Mouse (Mus musculus): ENCODE measurements around the gene Olfr692.
A peak's percentile ranks its signal among the peaks of the same experiment; 100 is the strongest.
"Not testable (repeated sequence)": the region's sequence is repeated elsewhere in the genome, so short reads cannot be mapped to it uniquely, and the experiment has no call there.

Gene Olfr692

DNA sequence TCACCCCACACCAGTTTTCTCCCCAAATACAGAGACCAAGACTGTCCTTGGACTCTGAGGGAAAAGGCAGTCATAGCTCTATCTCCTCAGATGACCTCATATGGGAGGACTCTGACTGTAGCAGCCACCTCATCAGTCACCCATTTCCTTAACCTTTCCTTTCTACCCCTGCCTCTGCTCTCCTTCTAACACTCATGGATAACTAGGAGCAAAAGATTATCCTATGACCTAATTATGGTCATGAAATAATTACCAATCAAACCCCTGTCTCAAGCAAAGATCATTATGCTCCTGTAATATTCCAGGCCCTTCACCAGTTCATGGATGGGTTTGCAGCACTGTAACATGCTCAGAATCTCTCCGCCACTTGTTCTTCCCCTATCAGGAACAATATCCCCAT lies at the start of gene Olfr692:
Gene Olfr692, plus strand, starts transcription at position 301 of the 400 bp plus-strand sequence.
- no peak for DNase-seq (ENCODE audit: low spot score in 2 of 2)

DNA sequence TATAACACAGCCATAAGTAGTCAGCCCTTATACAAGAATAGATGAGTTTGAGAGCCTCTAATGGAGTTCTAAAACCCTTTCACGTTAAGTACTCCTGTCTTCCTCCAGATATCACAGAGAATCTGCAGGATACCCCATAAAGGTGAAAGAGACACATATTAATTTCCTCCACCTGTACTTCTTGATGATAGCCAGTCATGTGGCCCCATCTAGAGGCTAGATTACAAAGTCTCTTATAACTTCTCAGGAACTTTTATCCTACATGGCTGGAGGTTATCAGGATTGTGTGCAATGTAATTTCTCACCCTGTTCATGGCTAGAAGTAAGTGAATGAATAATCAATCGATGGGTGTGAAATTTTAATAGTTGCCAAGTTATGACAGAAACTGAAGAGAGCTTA lies 42.7 kb upstream of the Olfr692 start:
- DNase-seq (ENCODE audit: low spot score in 2 of 2) = no peak

DNA sequence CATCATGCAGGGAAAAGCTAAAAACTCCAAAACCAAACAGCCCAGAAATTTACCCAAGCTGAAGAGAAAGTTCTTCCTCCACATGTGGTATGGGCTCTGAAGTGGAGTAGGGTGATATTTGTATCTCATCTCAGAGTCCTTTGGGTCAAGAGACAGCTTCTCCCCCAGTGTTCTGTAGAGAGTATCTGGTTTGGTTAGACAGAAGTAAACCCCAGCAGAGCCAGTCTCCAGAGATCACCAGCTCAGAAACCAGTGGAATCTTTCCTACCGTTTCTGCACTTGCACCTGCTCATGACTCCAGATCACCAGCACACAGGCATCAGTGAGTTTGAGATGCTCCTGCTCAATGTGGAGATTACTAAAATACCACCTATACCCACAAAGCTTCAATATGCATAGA lies 34.0 kb upstream of the Olfr692 start, which contains the start of gene Olfr690:
Gene Olfr690, minus strand, starts transcription at position 101 of the 400 bp plus-strand sequence.
- no peak for DNase-seq (ENCODE audit: low spot score in 2 of 2)

DNA sequence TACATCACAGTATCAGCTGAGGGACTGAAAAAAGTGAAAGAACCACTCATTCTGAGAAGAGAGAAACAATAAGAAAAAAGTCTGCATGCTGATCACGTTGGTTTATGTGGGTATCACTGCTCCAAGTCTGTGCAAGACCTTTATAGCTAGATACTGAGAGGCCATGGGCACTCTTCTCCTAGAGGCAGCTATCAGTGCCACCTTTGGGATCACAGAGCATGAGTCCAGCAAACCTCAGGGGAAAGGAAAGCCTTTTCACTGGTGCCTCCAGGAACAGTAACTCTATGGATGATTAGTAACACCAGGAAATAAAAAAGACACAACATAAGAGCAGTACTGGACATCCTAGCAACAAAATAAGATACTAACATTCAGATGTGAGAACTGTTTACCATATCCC lies 25.9 kb upstream of the Olfr692 start, which contains the start of gene Olfr691:
Gene Olfr691, minus strand, starts transcription at position 101 of the 400 bp plus-strand sequence.
- no peak for DNase-seq (ENCODE audit: low spot score in 2 of 2)

DNA sequence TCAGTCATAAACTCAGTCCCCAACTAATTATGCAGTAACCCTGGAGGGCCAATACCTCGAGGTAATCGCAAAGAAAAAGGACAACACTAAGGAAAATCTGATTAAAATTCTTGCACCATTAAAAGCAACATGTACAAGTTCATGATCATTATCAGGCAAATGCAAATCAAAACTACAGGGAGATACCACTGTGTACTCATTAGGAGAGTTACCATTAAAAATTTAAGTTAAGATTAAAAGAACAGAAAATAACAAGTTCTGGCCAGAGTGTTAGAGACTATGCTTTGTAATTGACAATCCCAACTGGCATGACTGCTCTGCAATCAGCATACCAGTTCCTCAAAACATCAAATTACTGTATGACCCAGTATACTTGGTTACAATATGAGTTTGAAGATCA lies 25.3 kb upstream of the Olfr692 start:
- no peak for DNase-seq (ENCODE audit: low spot score in 2 of 2)

DNA sequence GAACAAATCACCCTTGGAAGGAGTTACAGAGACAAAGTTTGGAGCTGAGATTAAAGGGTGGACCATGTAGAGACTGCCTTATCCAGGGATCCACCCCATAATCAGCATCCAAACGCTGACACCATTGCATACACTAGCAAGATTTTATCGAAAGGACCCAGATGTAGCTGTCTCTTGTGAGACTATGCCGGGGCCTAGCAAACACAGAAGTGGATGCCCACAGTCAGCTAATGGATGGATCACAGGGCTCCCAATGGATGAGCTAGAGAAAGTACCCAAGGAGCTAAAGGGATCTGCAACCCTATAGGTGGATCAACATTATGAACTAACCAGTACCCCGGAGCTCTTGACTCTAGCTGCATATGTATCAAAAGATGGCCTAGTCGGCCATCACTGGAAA lies 12.0 kb upstream of the Olfr692 start:
- DNase-seq (ENCODE audit: low spot score in 2 of 2) = not testable (repeated sequence)

DNA sequence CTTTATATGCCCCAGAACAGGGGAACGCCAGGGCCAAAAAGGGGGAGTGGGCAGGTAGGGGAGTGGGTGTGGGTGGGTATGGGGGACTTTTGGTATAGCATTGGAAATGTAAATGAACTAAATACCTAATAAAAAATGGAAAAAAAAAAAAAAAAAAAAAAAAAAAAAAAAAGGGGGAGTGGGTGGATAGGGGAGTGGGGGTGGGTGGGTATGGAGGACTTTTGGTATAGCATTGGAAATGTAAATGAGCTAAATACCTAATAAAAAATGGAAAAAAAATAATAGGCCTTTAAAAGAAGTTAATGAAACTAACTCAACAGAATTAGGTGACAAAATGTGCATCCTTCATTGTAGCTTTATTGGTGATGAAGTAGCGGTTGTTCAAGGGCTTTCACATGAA lies 11.5 kb upstream of the Olfr692 start:
- not testable (repeated sequence) for DNase-seq (ENCODE audit: low spot score in 2 of 2)

DNA sequence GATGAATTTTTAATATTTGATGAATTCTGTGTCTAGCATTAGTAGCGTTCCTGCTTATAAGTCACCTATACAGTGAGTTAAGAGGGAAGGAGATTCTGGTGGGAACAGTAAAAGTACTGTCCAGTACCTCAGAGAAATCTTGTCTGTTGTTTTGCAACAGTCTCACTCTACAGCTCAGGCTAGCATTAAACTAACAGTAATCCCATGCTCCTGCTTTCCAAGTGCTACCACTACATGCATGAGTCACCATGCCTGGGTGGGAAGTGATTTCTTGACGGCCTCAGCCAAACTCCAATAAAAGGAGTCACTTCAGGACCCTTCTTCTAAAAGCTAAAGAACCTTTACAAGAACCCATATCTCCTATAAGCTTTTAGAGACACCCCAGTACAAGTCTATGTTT lies 6.3 kb upstream of the Olfr692 start:
- no peak for DNase-seq (ENCODE audit: low spot score in 2 of 2)

DNA sequence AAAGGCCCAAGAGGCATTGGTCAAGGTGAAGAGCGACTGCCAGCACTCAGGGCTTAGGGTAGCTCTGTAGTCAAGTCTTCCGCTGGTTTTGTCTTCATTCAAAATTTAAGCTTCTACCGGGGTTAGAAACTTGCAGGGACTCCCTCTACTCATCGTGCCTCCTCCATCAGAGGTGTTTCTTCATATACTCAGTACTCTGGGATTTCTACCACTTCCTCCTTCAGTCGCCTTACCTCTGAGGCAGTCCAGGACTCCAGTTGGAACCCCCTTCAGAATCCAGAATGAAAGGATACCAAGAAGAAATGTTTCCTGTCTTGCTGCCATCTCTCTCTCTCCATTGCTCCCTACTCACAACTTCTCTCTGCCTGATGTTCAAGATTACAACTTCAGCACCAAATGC lies 762 bp upstream of the Olfr692 start:
- no peak for DNase-seq (ENCODE audit: low spot score in 2 of 2)

DNA sequence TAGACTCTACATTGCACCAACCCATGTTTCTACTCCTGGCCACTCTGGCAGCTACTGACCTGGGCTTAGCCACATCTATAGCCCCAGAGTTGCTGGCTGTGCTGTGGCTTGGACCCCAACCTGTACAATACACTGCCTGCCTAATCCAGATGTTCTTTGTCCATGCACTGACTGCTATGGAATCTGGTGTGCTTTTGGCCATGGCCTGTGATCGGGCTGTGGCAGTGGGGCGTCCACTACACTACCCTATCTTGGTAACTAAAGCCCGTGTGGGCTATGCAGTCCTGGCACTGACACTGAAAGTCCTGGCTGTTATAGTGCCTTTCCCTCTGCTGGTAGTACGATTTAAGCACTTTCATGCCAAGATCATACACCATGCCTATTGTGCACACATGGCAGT lies 491 bp downstream of the Olfr692 start:
- no peak for DNase-seq (ENCODE audit: low spot score in 2 of 2)

DNA sequence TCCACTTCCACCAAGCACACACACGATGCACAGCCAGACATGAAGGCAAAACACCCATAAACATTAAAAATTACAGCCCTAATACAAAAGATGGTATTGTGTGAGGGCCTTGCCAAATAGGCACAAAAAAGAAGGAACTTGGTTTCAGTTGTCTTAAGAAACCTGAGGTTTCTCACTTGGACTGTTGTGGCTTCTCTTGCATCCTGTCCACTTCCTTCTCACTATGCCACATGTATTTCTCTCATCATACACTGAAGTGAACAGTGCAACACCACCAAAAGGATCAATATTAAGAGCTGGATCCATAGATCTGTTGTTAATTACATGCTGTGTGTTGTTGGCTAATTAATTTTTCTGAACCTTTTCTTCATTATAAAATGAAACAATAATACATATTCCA lies 4.9 kb downstream of the Olfr692 start:
- no peak for DNase-seq (ENCODE audit: low spot score in 2 of 2)

DNA sequence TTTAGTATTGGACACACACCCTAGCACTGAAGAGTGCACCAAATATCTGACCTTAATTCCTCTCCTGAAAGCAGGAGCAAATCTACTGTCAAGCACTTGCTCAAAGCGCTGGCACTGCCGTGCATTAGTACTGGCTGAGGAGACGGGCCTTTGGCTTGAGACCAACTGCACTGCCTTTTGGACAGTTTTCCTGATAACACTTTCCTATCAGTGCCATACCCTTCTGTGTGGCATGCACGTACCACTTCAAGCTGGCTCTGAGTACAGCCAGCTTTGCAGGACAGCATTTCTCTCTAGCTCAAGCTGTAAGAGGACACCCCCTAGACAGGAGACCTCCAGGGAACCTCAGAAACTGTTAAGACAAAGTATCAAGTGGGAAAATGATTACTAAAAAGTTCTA lies 5.5 kb downstream of the Olfr692 start:
- no peak for DNase-seq (ENCODE audit: low spot score in 2 of 2)

DNA sequence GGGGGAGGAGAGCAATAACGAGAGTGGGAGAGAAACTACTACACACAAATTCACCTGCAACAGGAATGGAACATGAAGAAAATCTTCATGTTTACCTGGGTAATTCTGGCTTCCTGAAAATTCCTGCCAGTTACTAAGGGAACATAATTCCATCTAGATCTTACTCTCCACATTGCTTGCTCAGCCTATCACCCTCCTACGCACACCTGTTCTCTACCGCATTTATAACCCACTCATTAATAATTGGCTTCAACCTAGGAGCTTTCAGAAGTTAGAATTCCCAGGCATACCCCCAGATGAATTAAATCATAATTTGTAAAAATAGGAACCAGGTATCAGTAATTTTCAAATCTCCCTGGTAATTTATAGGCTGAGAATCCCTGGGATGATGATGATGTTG lies 5.9 kb downstream of the Olfr692 start:
- no peak for DNase-seq (ENCODE audit: low spot score in 2 of 2)

DNA sequence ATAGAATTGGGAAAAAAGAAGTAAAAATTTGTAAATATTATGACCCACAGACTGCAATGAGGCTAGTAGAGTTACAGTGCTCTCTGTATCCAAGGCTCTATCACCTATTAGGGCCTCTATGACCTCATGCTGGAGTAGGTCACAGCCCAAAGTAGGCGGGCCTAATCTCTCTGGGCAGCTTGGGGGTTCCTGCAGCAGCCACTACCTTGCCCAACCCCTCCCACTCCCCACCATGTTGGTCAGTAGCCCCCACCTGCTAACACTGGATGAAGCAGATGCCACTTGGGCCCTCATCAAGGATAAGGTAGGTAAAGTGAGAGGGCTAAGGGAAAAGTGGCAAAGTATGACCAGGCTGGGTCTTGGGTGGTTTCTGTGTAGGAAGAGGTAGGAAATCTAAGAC lies 6.8 kb downstream of the Olfr692 start, which contains the start of gene Gm5901:
Gene Gm5901, plus strand, starts transcription at position 173 of the 400 bp plus-strand sequence.
- no peak for DNase-seq (ENCODE audit: low spot score in 2 of 2)

DNA sequence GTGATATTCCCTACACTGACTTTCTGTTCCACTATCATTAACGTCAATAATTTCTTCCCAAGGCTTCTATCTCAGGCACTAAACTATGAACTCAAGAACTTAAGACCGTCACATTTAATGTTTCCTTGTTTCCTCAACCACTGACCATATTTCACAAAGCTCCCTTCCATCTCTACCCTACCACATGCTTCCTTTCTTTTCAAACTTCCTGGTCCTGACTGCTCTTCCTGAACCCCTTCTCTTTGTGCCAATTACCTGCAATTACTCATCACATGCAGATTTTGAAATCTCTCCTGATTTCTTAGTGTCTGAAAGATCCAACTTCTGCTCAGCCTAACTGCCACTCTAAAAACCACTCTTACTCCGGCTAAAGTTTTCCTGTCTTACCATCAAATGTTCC lies 12.3 kb downstream of the Olfr692 start:
- no peak for DNase-seq (ENCODE audit: low spot score in 2 of 2)

DNA sequence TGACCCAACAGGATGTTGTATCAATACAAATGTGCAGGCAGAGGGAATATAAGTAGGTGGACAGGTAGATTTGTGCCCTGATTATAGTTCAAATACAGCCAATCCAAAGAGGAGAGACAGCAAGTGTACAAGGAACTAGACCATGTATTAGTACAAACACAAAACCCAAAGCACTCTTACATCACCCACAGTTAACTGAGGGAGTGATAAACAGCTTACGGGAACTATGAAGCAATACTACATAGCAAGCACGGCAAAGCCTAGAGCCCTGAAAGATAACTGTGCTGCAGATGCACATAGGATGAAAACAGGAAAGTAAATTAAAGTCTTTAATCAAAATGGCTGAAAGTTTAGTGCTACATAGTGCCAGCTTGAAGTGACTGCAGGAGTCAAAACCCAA lies 19.7 kb downstream of the Olfr692 start:
- DNase-seq (ENCODE audit: low spot score in 2 of 2) = no peak

DNA sequence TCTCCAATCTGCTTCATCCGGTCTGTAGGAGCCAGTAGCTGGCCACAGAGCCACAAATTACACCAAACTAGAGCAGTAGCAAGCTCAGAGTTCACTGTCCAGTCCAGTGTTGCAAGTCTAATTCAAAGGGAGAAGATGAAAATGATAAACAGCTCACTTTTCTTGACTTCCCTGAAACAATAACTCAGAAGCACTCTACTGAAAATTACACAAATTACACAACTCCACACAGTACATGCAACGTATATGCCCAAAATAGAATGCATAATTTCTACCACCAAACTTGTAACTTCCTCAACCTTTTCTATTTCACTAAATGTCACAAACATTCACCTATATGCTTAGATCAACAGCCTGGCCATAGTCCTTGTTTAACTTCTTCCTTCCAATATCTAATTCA lies 22.2 kb downstream of the Olfr692 start:
- DNase-seq (ENCODE audit: low spot score in 2 of 2) = no peak

DNA sequence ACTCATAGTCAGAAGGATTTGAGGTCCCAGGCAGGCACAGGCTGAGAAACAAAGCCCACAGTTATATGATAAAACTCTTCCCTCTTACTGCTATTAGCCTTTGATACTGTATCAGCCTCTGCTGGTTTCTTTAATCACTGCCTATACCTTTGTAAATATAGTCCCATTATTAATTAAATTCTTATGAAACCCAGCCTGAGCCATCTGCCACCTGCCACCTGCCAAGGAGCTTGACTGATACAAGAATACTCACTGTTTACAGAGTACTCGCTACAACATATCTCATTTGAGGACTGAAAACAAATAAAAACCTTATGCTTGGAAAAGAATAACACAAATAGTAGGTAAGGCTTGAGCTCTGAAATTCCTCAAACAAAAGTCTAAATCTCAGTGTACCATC lies 26.6 kb downstream of the Olfr692 start:
- DNase-seq (ENCODE audit: low spot score in 2 of 2) = no peak

DNA sequence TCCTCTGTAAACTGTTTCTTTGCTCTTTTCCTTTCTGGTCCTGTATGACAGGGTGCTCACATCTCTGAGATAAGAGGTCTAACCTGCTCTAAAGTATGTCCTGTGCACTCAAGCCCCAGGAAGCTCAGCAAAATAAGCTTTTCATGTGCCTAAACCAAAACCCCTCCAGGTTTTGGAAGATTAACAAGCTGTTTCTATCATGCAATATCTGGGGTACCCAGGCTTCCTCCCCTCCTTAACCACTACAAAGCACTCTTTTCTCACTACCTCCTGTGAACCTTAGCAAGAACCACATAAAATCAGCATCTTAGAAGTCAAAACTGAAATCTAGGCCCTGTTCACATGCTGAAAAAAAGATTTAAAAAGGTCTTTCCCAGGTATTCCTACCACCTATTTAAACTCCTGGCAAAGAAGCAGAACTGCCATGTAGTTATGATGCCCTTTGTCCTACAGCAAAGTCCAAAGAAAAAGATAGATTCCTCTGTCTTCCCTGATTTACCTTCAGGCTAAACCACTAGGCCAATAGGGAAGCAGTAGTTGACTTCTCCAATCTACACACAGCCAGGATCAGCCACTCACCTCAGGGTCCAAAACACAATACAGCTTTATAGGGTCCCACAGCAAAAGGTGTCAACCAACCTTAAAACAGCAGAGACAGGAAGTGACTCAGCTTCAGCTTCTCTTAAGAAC lies 27.2 kb downstream of the Olfr692 start:
- no peak for DNase-seq (ENCODE audit: low spot score in 2 of 2)

DNA sequence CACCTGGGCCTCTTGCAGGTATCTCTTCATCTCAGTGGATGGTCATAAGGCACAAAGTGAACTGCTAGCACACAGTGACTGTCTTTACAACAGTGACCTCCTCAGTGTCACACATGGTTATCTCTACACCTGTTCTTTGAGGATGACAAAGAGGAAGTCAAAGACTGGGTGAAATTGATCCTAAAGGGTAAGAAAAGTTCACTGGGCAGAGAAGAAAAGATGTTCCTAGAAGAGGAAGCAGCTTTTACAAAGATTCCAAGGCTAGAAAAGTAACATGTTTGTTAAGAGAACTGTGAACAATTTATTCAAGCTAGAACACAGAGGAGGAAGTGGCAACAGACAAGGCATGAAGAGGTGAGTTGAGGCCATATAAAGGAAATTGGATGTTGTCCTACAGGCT lies 28.1 kb downstream of the Olfr692 start:
- DNase-seq (ENCODE audit: low spot score in 2 of 2) = no peak

DNA sequence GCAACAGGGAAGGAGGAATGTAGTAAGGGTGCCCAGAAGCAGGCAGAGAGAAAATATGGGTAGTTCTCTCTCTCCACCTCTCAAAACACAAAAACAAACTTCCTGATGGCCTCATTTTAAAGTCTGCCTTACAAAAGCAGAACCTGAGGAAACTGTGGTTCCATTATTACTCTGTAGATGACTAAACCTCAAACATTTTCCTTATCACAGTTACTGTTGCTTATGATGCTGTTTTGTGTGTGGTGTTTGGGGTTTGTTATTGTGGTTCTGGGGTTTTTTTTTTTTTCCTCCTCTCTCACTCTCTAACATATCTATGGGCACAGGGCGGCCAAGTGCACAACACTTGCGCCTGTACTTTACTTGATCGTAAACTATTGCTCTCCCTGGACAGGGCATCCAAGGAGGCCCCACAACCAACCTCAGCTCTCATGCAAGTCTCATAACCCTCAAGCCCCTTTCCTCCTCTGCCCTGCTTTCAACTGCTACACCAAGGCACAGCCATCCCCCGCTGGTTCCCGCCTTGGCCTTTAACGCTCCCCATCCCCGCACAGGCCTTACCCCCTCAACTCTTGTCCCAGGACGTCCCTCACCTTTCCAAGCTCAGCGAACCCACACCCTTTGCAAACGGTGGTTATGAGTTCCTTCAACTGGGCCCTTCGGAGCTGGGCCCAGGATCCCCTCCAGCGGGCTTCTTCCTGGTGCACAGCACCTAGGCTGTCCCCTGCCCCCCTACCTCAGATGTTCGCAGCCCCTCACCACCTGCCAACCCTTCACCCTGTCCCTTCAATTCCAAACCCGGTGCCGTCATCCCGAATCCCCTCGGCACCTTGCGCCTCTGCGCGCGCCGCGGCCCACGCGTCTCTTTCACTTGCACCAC lies 31.3 kb downstream of the Olfr692 start:
- no peak for DNase-seq (ENCODE audit: low spot score in 2 of 2)

DNA sequence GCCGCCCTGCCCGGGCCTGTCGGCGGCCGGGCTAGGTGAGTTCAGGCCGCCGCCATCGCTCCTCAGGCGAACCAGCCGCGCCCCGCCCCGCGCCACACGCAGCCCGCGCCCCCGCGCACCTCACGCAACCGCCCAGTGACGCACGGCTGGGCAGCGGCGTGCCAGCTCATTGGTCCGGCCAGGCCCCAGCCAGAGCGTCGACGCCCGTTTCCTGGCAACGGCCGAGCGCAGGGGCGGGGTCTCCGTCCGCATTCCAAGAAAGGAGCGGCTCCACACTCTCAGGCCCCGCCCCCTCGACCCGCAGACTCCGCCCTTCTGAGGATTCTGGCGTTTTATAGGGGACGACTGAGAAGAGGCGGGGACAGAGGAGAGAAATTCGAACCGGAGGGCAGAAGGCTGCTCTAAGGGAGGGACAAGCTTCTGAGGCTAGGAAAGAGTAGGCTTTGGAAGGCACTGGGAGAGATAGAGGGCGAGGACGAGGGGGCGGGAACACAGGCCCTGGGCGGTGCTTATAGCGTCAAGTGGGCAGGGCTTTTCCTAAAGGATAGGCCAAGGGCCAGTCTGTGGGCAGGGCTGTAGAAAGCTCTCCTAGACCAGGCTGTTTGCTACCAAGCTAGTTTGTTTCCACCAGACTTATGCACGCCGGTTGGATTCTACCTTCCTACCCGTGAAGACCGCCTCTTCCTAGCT lies 32.0 kb downstream of the Olfr692 start, which contains the start of gene Fam160a2:
Gene Fam160a2, minus strand, starts transcription at position 120 of the 690 bp plus-strand sequence.
- DNase-seq (ENCODE audit: low spot score in 2 of 2) = peak; percentile 99

Data from right cerebral cortex, postnatal 36 days (tissue).